Mouse (Mus musculus) forebrain, embryonic 16.5 days (tissue): ENCODE measurements around the gene Gm16867. TPM values are rescaled to one million over a fixed set of nuclear protein-coding genes. Genes with fewer than 3 reads are reported as not detected.
"Not testable (repeated sequence)": the region's sequence is repeated elsewhere in the genome, so short reads cannot be mapped to it uniquely, and the experiment has no call there.

Source experiments
- ATAC-seq: fragments of 200-750 bp; cut with Nextera tagmentation; 2 replicates; pipeline ENCODE4 v1.8.0; 2017; ENCODE audit warnings: mild to moderate bottlenecking, moderate library complexity
- H3K27ac ChIP-seq: fragments of 300-500 bp; sonication (generic); 2 replicates; pipeline ENCODE4 v1.5.1; 2014; ENCODE audit warnings: low read length, control low read depth
- H3K27me3 ChIP-seq: fragments of 300-500 bp; sonication (generic); replicated peaks from 2 replicates; pipeline ENCODE4 v1.6.1; 2014; ENCODE audit warnings: low read length; ENCODE audit not compliant: control insufficient read depth, insufficient read depth
- H3K36me3 ChIP-seq: fragments of 300-500 bp; sonication (generic); 2 replicates; pipeline ENCODE4 v1.6.1; 2014; ENCODE audit not compliant: control insufficient read depth, insufficient read depth
- H3K4me1 ChIP-seq: fragments of 300-500 bp; sonication (generic); replicated peaks from 2 replicates; pipeline ENCODE4 v1.6.1; 2014; ENCODE audit warnings: low read length; ENCODE audit not compliant: control insufficient read depth, insufficient read depth
- H3K4me2 ChIP-seq: fragments of 300-500 bp; sonication (generic); 2 replicates; pipeline ENCODE4 v1.6.1; 2014; ENCODE audit warnings: mild to moderate bottlenecking, low read length, control low read depth
- H3K4me3 ChIP-seq: fragments of 300-500 bp; sonication (generic); replicated peaks from 2 replicates; pipeline ENCODE4 v1.5.1; 2014; ENCODE audit warnings: mild to moderate bottlenecking, low read length, control low read depth
- H3K9ac ChIP-seq: fragments of 300-500 bp; sonication (generic); replicated peaks from 2 replicates; pipeline ENCODE4 v1.6.1; 2014; ENCODE audit warnings: low read depth, low read length, control low read depth
- H3K9me3 ChIP-seq: fragments of 300-500 bp; sonication (generic); 2 replicates; pipeline ENCODE4 v1.6.1; 2016; ENCODE audit warnings: low read length; ENCODE audit not compliant: control insufficient read depth
- WGBS: fragments of 180-500 bp; shearing (Covaris S2); extraction: QIAGEN DNeasy Blood & Tissue Kit; methylation state at CpG from one replicate; pipeline ENCODE4 v1.1.7; 2014; 5-methylcytosine and 5-hydroxymethylcytosine counted together
- polyA plus RNA-seq: library from polyadenylated mRNA; unstranded; fragments of >200 nt; fragmentation: Nextera tagmentation; extraction: Ambion mirVana; gene quantifications from 2 replicates; pipeline ENCODE4 v1.2.1, GENCODE M21; 2015

Gene Gm16867
- polyA plus RNA-seq, 1 experiment from 2014 or later: 0.09 TPM

- not testable (repeated sequence) for H3K9me3 ChIP-seq, ATAC-seq
- WGBS: no CpG with 5 or more reads among the region's 2 CpGs
Measured at GRCm38 (mm10) chr14:69473322-69473721, 29.8 kb downstream of the Gm16867 start.

GRCm38 (mm10) chr14:69470122-69470708 lies 32.9 kb downstream of the Gm16867 start:
- H3K27ac ChIP-seq, H3K9me3 ChIP-seq, H3K4me3 ChIP-seq, H3K36me3 ChIP-seq, H3K9ac ChIP-seq, H3K4me2 ChIP-seq, ATAC-seq, H3K27me3 ChIP-seq, H3K4me1 ChIP-seq: not testable (repeated sequence)
- WGBS: no CpG with 5 or more reads among the region's 8 CpGs

More at GRCm38 (mm10) chr14:69473322-69473721, 29.8 kb downstream of the Gm16867 start:
- not testable (repeated sequence) for H3K27me3 ChIP-seq, H3K4me1 ChIP-seq, H3K9ac ChIP-seq, H3K4me2 ChIP-seq, H3K36me3 ChIP-seq, H3K27ac ChIP-seq, H3K4me3 ChIP-seq

GRCm38 (mm10) chr14:69467612-69468366 lies 35.4 kb downstream of the Gm16867 start:
- not testable (repeated sequence) for H3K4me3 ChIP-seq, H3K27ac ChIP-seq

DNA sequence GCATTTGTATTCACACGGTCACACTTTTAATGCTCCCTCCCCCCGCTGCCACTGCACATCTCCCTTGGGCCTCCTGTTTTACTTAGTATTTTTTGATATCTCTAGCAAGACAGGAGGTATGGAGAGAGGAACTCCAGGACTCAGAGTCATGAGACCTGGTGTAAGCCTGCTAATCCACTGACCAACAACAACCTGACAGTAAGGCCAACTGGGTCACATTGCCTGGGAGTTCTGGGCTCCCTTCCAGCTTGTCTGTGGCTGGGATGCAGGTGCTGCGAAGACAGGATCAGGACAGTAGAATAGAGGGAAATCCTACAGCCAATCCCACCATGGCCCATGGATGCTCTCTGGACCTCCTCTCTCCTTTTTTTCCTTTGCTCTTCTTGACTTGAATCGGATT lies 38.7 kb downstream of the Gm16867 start:
- H3K9ac ChIP-seq, ATAC-seq, H3K4me1 ChIP-seq, H3K4me3 ChIP-seq, H3K4me2 ChIP-seq, H3K27me3 ChIP-seq, H3K36me3 ChIP-seq, H3K9me3 ChIP-seq, H3K27ac ChIP-seq: not testable (repeated sequence)
- no CpG with 5 or more reads among the region's 4 CpGs for WGBS

More at GRCm38 (mm10) chr14:69467612-69468366, 35.4 kb downstream of the Gm16867 start:
- not testable (repeated sequence) for H3K9me3 ChIP-seq, H3K4me2 ChIP-seq, ATAC-seq, H3K36me3 ChIP-seq, H3K27me3 ChIP-seq, H3K9ac ChIP-seq, H3K4me1 ChIP-seq
- WGBS: no CpG with 5 or more reads among the region's 17 CpGs

DNA sequence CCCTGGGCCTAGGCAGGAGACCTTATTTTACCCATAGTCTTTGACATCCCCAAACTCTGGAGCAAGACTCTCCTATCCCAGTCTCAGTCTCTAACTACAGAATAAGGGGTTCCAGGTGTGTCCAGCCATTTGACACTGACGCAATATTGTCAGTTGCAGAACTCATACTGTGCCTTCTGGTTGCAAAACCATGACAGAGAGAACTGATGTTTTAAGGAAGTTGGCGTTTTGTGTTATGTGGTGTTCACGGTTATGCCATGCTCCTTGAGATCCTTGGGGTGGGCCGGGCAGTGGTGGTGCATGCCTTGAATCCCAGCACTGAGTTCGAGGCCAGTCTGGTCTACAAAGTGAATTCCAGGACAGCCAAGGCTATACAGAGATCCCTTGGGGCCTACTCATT lies 45.5 kb downstream of the Gm16867 start:
- not testable (repeated sequence) for H3K27ac ChIP-seq, H3K4me1 ChIP-seq, H3K27me3 ChIP-seq, ATAC-seq, H3K36me3 ChIP-seq, H3K4me2 ChIP-seq, H3K4me3 ChIP-seq, H3K9ac ChIP-seq, H3K9me3 ChIP-seq
- no CpG with 5 or more reads among the region's 5 CpGs for WGBS

DNA sequence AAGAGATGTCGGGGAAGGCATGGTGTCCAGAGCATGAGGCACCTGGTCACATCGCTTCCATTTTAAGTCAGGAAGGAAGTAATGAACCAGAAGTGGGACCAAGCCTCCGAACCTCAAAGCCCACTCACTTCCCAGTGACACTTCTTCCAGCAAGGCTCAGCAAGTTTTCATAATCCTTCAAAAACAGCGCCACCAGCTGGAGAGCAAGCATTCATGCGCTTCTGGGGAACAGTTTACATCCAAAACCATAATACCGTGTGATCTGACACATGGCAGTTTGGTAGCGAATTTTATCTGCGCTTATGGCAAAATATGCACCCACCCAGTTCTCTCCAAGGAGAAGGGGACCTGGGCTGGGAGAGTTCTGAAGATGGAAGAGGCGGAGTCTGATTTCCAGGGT lies 48.5 kb downstream of the Gm16867 start:
- ATAC-seq, H3K9me3 ChIP-seq, H3K36me3 ChIP-seq, H3K27me3 ChIP-seq, H3K4me2 ChIP-seq, H3K4me3 ChIP-seq, H3K9ac ChIP-seq, H3K4me1 ChIP-seq, H3K27ac ChIP-seq: not testable (repeated sequence)
- no CpG with 5 or more reads among the region's 9 CpGs for WGBS

DNA sequence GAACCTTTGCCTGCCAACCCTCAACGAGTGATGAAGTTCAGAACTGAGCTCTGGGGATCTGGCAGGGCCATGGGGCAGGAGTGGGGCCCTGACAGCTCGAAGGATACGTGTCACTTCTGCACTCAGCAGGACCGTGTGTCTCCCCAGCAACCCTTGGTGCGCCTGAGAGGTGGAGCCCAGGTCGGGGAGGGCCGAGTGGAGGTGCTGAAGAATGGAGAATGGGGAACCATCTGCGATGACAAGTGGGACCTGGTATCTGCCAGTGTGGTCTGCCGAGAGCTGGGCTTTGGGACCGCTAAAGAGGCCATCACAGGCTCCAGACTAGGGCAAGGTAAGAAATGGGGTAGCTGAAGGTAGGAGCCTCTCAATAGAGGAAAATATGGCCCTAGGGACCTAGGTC lies 54.3 kb downstream of the Gm16867 start:
- not testable (repeated sequence) for H3K9ac ChIP-seq, H3K27me3 ChIP-seq, H3K36me3 ChIP-seq, H3K4me3 ChIP-seq, H3K4me2 ChIP-seq, H3K9me3 ChIP-seq, H3K4me1 ChIP-seq, H3K27ac ChIP-seq, ATAC-seq
- no CpG with 5 or more reads among the region's 10 CpGs for WGBS

- H3K4me2 ChIP-seq, H3K36me3 ChIP-seq, H3K27ac ChIP-seq, H3K9me3 ChIP-seq, ATAC-seq, H3K27me3 ChIP-seq, H3K4me1 ChIP-seq, H3K4me3 ChIP-seq, H3K9ac ChIP-seq: not testable (repeated sequence)
- WGBS: no CpG with 5 or more reads among the region's 1 CpGs
Measured at GRCm38 (mm10) chr14:69447006-69447405, 56.2 kb downstream of the Gm16867 start.

GRCm38 (mm10) chr14:69443092-69443692 lies 60.0 kb downstream of the Gm16867 start:
- not testable (repeated sequence) for H3K4me2 ChIP-seq, H3K27ac ChIP-seq, H3K36me3 ChIP-seq, ATAC-seq, H3K9me3 ChIP-seq, H3K27me3 ChIP-seq, H3K4me1 ChIP-seq, H3K4me3 ChIP-seq, H3K9ac ChIP-seq
- WGBS: no CpG with 5 or more reads among the region's 7 CpGs
